Mouse (Mus musculus): ENCODE measurements at regions not wholly inside any gene's neighbourhood (a gene's known extent, or its start where the extent isn't known, plus 50 kb on each side); places are given as distances from the start of the nearest gene placed in this dataset.

GRCm38 (mm10) chr10:96325297-96325696 lies 188.9 kb downstream of the Gm5426 start:
- DNase-seq (ENCODE audit: low spot score): no peak

GRCm38 (mm10) chr10:96330639-96331487 lies 194.5 kb downstream of the Gm5426 start:
- DNase-seq (ENCODE audit: low spot score): no peak

- DNase-seq (ENCODE audit: low spot score): no peak
These were observed 196.4 kb downstream of the Gm5426 start for GRCm38 (mm10) chr10:96332731-96333201.

GRCm38 (mm10) chr10:96333224-96333623 lies 196.8 kb downstream of the Gm5426 start:
- no peak for DNase-seq (ENCODE audit: low spot score)

GRCm38 (mm10) chr10:96336271-96336670 lies 199.9 kb downstream of the Gm5426 start:
- DNase-seq (ENCODE audit: low spot score): no peak

- no peak for DNase-seq (ENCODE audit: low spot score)
These were observed 200.8 kb downstream of the Gm5426 start for GRCm38 (mm10) chr10:96337088-96337666.

GRCm38 (mm10) chr10:96337797-96338608 lies 201.6 kb downstream of the Gm5426 start:
- no peak for DNase-seq (ENCODE audit: low spot score)

GRCm38 (mm10) chr10:96338609-96338978 lies 202.2 kb downstream of the Gm5426 start:
- DNase-seq (ENCODE audit: low spot score): no peak

GRCm38 (mm10) chr10:96342476-96342875 lies 206.1 kb downstream of the Gm5426 start:
- DNase-seq (ENCODE audit: low spot score): no peak

- DNase-seq (ENCODE audit: low spot score): no peak
These were observed 207.3 kb downstream of the Gm5426 start for GRCm38 (mm10) chr10:96343666-96344065.

- DNase-seq (ENCODE audit: low spot score): no peak
These were observed 214.3 kb downstream of the Gm5426 start for GRCm38 (mm10) chr10:96350692-96351091.

GRCm38 (mm10) chr10:96351320-96351719 lies 214.9 kb downstream of the Gm5426 start:
- DNase-seq (ENCODE audit: low spot score): no peak

- no peak for DNase-seq (ENCODE audit: low spot score)
These were observed 220.7 kb downstream of the Gm5426 start for GRCm38 (mm10) chr10:96356980-96357624.

GRCm38 (mm10) chr10:96357632-96358031 lies 221.2 kb downstream of the Gm5426 start:
- no peak for DNase-seq (ENCODE audit: low spot score)

- DNase-seq (ENCODE audit: low spot score): no peak
These were observed 222.6 kb downstream of the Gm5426 start for GRCm38 (mm10) chr10:96358984-96359383.

GRCm38 (mm10) chr10:96362211-96362610 lies 225.8 kb downstream of the Gm5426 start:
- DNase-seq (ENCODE audit: low spot score): no peak

GRCm38 (mm10) chr10:96363867-96364266 lies 227.5 kb downstream of the Gm5426 start:
- no peak for DNase-seq (ENCODE audit: low spot score)

- no peak for DNase-seq (ENCODE audit: low spot score)
These were observed 228.7 kb downstream of the Gm5426 start for GRCm38 (mm10) chr10:96365101-96365500.

- no peak for DNase-seq (ENCODE audit: low spot score)
These were observed 230.5 kb downstream of the Gm5426 start for GRCm38 (mm10) chr10:96366871-96367270.

- peak; percentile 28 for DNase-seq (ENCODE audit: low spot score)
These were observed 234.3 kb downstream of the Gm5426 start for GRCm38 (mm10) chr10:96370547-96371320.

GRCm38 (mm10) chr10:96371321-96371653 lies 234.9 kb downstream of the Gm5426 start:
- DNase-seq (ENCODE audit: low spot score): no peak

Data from retina, embryonic 14.5 days (tissue).